Mouse (Mus musculus): Measurements from ENCODE around the gene Zbtb48. TPM values are rescaled to one million over a fixed set of nuclear protein-coding genes. Genes with fewer than 3 reads are reported as not detected.

Zbtb48 gene
- polyA plus RNA-seq, 1 experiment, result 8.6 TPM

GRCm38 (mm10) chr4:151977748-151978147, 49.7 kb downstream of the Zbtb48 start:
- Histone ChIP-seq H3K79me3 (ENCODE audit: low read depth) (no peaks in the 10 kb centered on the region), H3K36me3 (ENCODE audit: control insufficient read depth, insufficient read depth) (peaks cover 63% of the 10 kb centered on the region), H3K4me3 (ENCODE audit: insufficient read depth, poor library complexity, severe bottlenecking) (no peak overlapping the region), H3K27me3 (ENCODE audit: control insufficient read depth, insufficient read depth, insufficient read length) (no peaks in the 10 kb centered on the region), H3ac (ENCODE audit: control insufficient read depth, insufficient read length, low read depth) (no peak overlapping the region), H3K79me2 (ENCODE audit: control insufficient read depth, insufficient read depth) (no peaks in the 10 kb centered on the region)
- TF ChIP-seq CTCF (IDR thresholded peaks at IDR 0.05; ENCODE audit: control insufficient read depth, insufficient read depth, insufficient read length), result peak; percentile 79
- no peak for TF ChIP-seq CEBPB (IDR thresholded peaks at IDR 0.05; ENCODE audit: low read depth)

- H3K79me2 ChIP-seq (ENCODE audit: control insufficient read depth, insufficient read depth), result no peaks in the 10 kb centered on the region
- H3K79me3 ChIP-seq (ENCODE audit: low read depth), result no peaks in the 10 kb centered on the region
- peaks cover 59% of the 10 kb centered on the region for H3K36me3 ChIP-seq (ENCODE audit: control insufficient read depth, insufficient read depth)
- no peak overlapping the region for H3K4me3 ChIP-seq (ENCODE audit: insufficient read depth, poor library complexity, severe bottlenecking)
- H3ac ChIP-seq (ENCODE audit: control insufficient read depth, insufficient read length, low read depth), result no peak overlapping the region
- no peak for TF ChIP-seq MYOD1 (IDR thresholded peaks at IDR 0.05; ENCODE audit: control insufficient read depth, insufficient read length, low read depth)
- no peak for TF ChIP-seq CEBPB (IDR thresholded peaks at IDR 0.05; ENCODE audit: low read depth)
- no peak for TF ChIP-seq MYOG (IDR thresholded peaks at IDR 0.05; ENCODE audit: control insufficient read depth, extremely low read depth, insufficient read length)
- no peak for TF ChIP-seq CTCF (IDR thresholded peaks at IDR 0.05; ENCODE audit: control insufficient read depth, insufficient read depth, insufficient read length)
- no peak for TF ChIP-seq MAX (IDR thresholded peaks at IDR 0.05)
- no peak for TF ChIP-seq USF1 (IDR thresholded peaks at IDR 0.05; ENCODE audit: low read depth)
- TF ChIP-seq FOSL1 (IDR thresholded peaks at IDR 0.05; ENCODE audit: insufficient read depth, low read length, poor library complexity, severe bottlenecking), result no peak
- H3K27me3 ChIP-seq (ENCODE audit: control insufficient read depth, insufficient read depth, insufficient read length), result no peaks in the 10 kb centered on the region
These were observed 52.0 kb downstream of the Zbtb48 start for GRCm38 (mm10) chr4:151975441-151975840.

GRCm38 (mm10) chr4:151972221-151972967, 55.1 kb downstream of the Zbtb48 start:
- Histone ChIP-seq H3K4me3 (ENCODE audit: insufficient read depth, poor library complexity, severe bottlenecking) (no peak overlapping the region), H3K79me2 (ENCODE audit: control insufficient read depth, insufficient read depth) (no peaks in the 10 kb centered on the region), H3ac (ENCODE audit: control insufficient read depth, insufficient read length, low read depth) (no peak overlapping the region), H3K36me3 (ENCODE audit: control insufficient read depth, insufficient read depth) (peaks cover 47% of the 10 kb centered on the region), H3K79me3 (ENCODE audit: low read depth) (no peaks in the 10 kb centered on the region), H3K27me3 (ENCODE audit: control insufficient read depth, insufficient read depth, insufficient read length) (no peaks in the 10 kb centered on the region)
- TF ChIP-seq USF1 (IDR thresholded peaks at IDR 0.05; ENCODE audit: low read depth) (no peak), FOSL1 (IDR thresholded peaks at IDR 0.05; ENCODE audit: insufficient read depth, low read length, poor library complexity, severe bottlenecking) (no peak), CTCF (IDR thresholded peaks at IDR 0.05; ENCODE audit: control insufficient read depth, insufficient read depth, insufficient read length) (no peak), CEBPB (IDR thresholded peaks at IDR 0.05; ENCODE audit: low read depth) (no peak), MYOD1 (IDR thresholded peaks at IDR 0.05; ENCODE audit: control insufficient read depth, insufficient read length, low read depth) (no peak), MYOG (IDR thresholded peaks at IDR 0.05; ENCODE audit: control insufficient read depth, extremely low read depth, insufficient read length) (no peak), MAX (IDR thresholded peaks at IDR 0.05) (no peak)

Other genes starting within 250 kb of the Zbtb48 start
- gene Camta1, start 165.8 kb downstream of the Zbtb48 start, polyA plus RNA-seq (2012; fragmentation: generic; extraction: Trizol), result 21.7 TPM
- gene Dnajc11, start 94.0 kb downstream of the Zbtb48 start, polyA plus RNA-seq (2012; fragmentation: generic; extraction: Trizol), result 61.5 TPM
- gene Thap3, start 38.7 kb downstream of the Zbtb48 start, polyA plus RNA-seq (2012; fragmentation: generic; extraction: Trizol), result 32.8 TPM
- gene Phf13, start 31.4 kb downstream of the Zbtb48 start, polyA plus RNA-seq (2012; fragmentation: generic; extraction: Trizol), result 18.8 TPM
- 36.2 TPM for gene Klhl21, start 18.9 kb downstream of the Zbtb48 start, polyA plus RNA-seq (2012; fragmentation: generic; extraction: Trizol)
- gene Tas1r1, start 10.9 kb upstream of the Zbtb48 start, polyA plus RNA-seq (2012; fragmentation: generic; extraction: Trizol), result 0.27 TPM
- gene Nol9, start 11.7 kb upstream of the Zbtb48 start, polyA plus RNA-seq (2012; fragmentation: generic; extraction: Trizol), result 39.7 TPM
- 17.5 TPM for gene Plekhg5, start 44.8 kb upstream of the Zbtb48 start, polyA plus RNA-seq (2012; fragmentation: generic; extraction: Trizol)
- 0.95 TPM for gene Tnfrsf25, start 88.3 kb upstream of the Zbtb48 start, polyA plus RNA-seq (2012; fragmentation: generic; extraction: Trizol)
- 0.97 TPM for gene Espn, start 124.7 kb upstream of the Zbtb48 start, polyA plus RNA-seq (2012; fragmentation: generic; extraction: Trizol)
- not detected for gene Hes2, start 131.2 kb upstream of the Zbtb48 start, polyA plus RNA-seq (2012; fragmentation: generic; extraction: Trizol)
- 344 TPM for gene Acot7, start 150.5 kb upstream of the Zbtb48 start, polyA plus RNA-seq (2012; fragmentation: generic; extraction: Trizol)
- 5.4 TPM for gene Gpr153, start 246.6 kb upstream of the Zbtb48 start, polyA plus RNA-seq (2012; fragmentation: generic; extraction: Trizol)

All from C2C12 (cell line).